Mouse (Mus musculus): ENCODE data around the gene Sdr16c6. TPM values are rescaled to one million over a fixed set of nuclear protein-coding genes. Genes with fewer than 3 reads are reported as not detected.

The Sdr16c6 gene
- not detected in 2 replicates for polyA plus RNA-seq (2012; rRNA removed)

DNA sequence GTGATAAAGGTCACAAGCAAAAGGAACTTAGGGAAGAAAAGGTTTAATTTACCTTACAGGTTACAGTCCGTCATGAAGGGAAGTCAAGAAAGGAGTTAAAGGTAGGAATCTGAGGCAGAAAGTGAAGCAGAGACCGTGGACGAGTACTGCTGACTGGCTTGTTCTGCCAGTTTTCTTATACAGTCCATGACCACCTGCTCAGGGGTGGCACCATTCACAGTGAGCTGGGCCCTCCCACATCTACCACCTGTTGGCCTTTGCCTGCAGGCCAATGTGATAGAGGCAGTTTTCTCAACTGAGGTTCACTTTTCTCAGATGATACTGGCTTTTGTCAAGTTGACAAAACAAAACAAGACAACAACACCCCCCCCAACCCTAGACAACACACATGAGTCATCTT lies at the start of gene Sdr16c6:
Sdr16c6 (minus strand) TSS at position 151 of the 400 bp plus-strand sequence.
- Histone ChIP-seq H3K27ac (ENCODE audit: insufficient read depth, low read length) (no peak within 1 kb of the TSS), H3K4me3 (ENCODE audit: insufficient read depth, low read length) (no peak within 1 kb of the TSS), H3K4me1 (ENCODE audit: control insufficient read depth, insufficient read depth, low read length) (no peaks in the 10 kb centered on the region)
- TF ChIP-seq CTCF (IDR thresholded peaks at IDR 0.05; ENCODE audit: extremely low read depth, insufficient read depth, low read length) (no peak), POLR2A (IDR thresholded peaks at IDR 0.05; ENCODE audit: extremely low read depth, insufficient read depth, low read length) (no peak)

DNA sequence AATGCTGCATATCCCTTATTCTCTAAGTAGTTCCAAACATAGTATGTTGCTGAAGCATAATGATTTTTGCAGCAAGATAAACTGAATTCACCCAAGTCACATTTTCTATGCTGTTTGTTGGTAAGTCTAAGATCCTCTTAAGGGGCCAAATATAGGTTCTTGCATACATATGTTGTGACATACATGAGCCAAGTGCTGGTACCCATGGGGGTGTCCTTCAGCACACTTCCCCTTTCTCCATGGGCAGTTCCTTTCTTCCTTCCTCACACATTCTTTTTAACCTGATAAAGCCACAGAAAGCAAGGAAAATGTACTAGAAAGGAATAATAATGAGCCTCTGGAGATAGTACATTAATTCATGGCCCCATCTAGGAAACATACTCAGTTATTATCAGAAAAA lies 2.9 kb upstream of the Sdr16c6 start:
- H3K4me3 ChIP-seq (ENCODE audit: insufficient read depth, low read length): no peak overlapping the region
- H3K4me1 ChIP-seq (ENCODE audit: control insufficient read depth, insufficient read depth, low read length): no peaks in the 10 kb centered on the region
- TF ChIP-seq POLR2A (IDR thresholded peaks at IDR 0.05; ENCODE audit: extremely low read depth, insufficient read depth, low read length): no peak
- TF ChIP-seq CTCF (IDR thresholded peaks at IDR 0.05; ENCODE audit: extremely low read depth, insufficient read depth, low read length): no peak
- H3K27ac ChIP-seq (ENCODE audit: insufficient read depth, low read length): no peak overlapping the region

DNA sequence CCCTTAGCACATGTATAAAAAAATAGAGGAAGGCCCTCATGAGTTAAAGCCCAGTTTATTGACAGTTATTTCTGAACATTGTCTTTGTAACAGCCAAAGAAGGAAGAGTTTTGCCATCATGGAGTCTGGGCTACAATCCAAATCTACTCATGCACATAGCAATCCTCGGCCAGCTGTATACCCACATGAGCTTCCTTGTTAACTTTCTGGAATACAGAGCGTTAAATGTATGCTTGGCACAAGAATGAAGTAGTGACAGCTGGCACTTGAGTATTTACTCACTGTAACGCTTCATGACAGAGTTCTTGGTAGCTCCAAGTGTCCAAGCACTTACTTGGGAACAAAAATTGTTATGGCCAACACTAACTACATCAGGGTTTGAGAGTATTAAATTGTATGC lies 1.8 kb upstream of the Sdr16c6 start:
- Histone ChIP-seq H3K27ac (ENCODE audit: insufficient read depth, low read length) (no peak overlapping the region), H3K4me3 (ENCODE audit: insufficient read depth, low read length) (no peak overlapping the region), H3K4me1 (ENCODE audit: control insufficient read depth, insufficient read depth, low read length) (no peaks in the 10 kb centered on the region)
- TF ChIP-seq CTCF (IDR thresholded peaks at IDR 0.05; ENCODE audit: extremely low read depth, insufficient read depth, low read length): no peak
- no peak for TF ChIP-seq POLR2A (IDR thresholded peaks at IDR 0.05; ENCODE audit: extremely low read depth, insufficient read depth, low read length)

DNA sequence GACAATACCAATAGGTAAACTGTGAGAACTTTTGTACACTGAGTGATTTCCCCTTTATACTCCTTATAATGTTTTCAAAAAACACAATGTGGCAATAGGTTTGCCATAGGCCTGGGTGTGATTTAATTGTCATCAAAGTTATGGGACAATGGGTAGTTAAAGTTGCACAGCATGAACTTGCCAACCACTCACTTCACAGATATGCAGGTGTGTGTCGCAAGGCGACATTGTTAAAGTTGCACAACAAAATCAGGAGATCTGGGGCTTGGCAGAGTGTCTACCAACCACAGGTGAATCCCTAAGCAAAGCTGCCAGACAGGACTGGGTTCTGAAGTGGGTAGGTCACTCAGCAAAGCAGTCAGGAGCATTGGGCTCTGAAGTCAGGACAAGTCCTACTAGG lies 1.3 kb downstream of the Sdr16c6 start:
- Histone ChIP-seq H3K4me1 (ENCODE audit: control insufficient read depth, insufficient read depth, low read length) (no peaks in the 10 kb centered on the region), H3K4me3 (ENCODE audit: insufficient read depth, low read length) (no peak overlapping the region), H3K27ac (ENCODE audit: insufficient read depth, low read length) (no peak overlapping the region)
- no peak for TF ChIP-seq POLR2A (IDR thresholded peaks at IDR 0.05; ENCODE audit: extremely low read depth, insufficient read depth, low read length)
- TF ChIP-seq CTCF (IDR thresholded peaks at IDR 0.05; ENCODE audit: extremely low read depth, insufficient read depth, low read length): no peak

Other genes with a start within 250 kb of the Sdr16c6 start
- gene Gm11808, start 103.9 kb downstream of the Sdr16c6 start, polyA plus RNA-seq (2012; rRNA removed): 460 and 461 TPM in 2 replicates